Mouse (Mus musculus): ENCODE data around the gene Olfr1204. TPM values are rescaled to one million over a fixed set of nuclear protein-coding genes. Genes with fewer than 3 reads are reported as not detected.

Gene Olfr1204
- not detected in 2 replicates for polyA plus RNA-seq (2012; rRNA removed)

DNA sequence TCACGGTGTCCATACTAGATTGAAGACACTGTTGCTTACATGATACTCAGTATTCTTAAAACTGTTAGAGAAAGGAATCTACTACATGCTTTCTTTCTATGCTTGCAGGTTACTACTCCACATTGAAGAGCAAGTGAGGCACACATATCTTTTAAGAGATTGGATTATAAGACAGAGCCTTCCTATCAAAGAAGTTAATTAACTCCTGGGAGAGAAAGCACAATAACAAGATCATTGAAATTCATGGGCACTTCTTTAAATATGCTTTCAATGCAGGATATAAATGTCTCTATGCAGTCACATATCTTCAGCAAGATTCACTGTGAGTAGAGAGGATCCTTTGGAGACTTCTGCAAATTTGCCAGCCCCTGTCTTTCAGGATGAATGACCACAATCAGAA, at the start of gene Olfr1204:
TSS of gene Olfr1204 (plus strand) at position 301 of the 400 bp plus-strand sequence.
- no peaks in the 10 kb centered on the region for H3K27me3 ChIP-seq (ENCODE audit: control insufficient read depth, insufficient read depth, low read length)
- no peak within 1 kb of the TSS for H3K27ac ChIP-seq (ENCODE audit: insufficient read depth, low read depth, low read length)
- no peaks in the 10 kb centered on the region for H3K36me3 ChIP-seq (ENCODE audit: control insufficient read depth, insufficient read depth, low read length)
- no peaks in the 10 kb centered on the region for H3K4me1 ChIP-seq (ENCODE audit: control insufficient read depth, insufficient read depth, insufficient read length, low read length)
- 88% methylated on average over 1 of the region's 1 CpGs for WGBS
- TF ChIP-seq POLR2A (IDR thresholded peaks at IDR 0.05; ENCODE audit: low read depth, low read length) (no peak), CTCF (IDR thresholded peaks at IDR 0.05; ENCODE audit: extremely low read depth, insufficient read length, insufficient replicate concordance, low read depth, low read length) (no peak)
- no peak within 1 kb of the TSS for H3K4me3 ChIP-seq (ENCODE audit: low read depth, low read length)

GRCm38 (mm10) chr2:88814196-88814595, 34.9 kb upstream of the Olfr1204 start, which contains the start of gene Olfr1202:
Gene Olfr1202, plus strand, starts transcription at chr2:88814496.
- no peaks in the 10 kb centered on the region for H3K36me3 ChIP-seq (ENCODE audit: control insufficient read depth, insufficient read depth, low read length)
- TF ChIP-seq POLR2A (IDR thresholded peaks at IDR 0.05; ENCODE audit: low read depth, low read length) = no peak
- no peak for TF ChIP-seq CTCF (IDR thresholded peaks at IDR 0.05; ENCODE audit: extremely low read depth, insufficient read length, insufficient replicate concordance, low read depth, low read length)
- H3K4me3 ChIP-seq (ENCODE audit: low read depth, low read length) = no peak within 1 kb of the TSS
- H3K27ac ChIP-seq (ENCODE audit: insufficient read depth, low read depth, low read length) = no peak within 1 kb of the TSS
- WGBS = 75% methylated on average over 1 of the region's 1 CpGs
- H3K4me1 ChIP-seq (ENCODE audit: control insufficient read depth, insufficient read depth, insufficient read length, low read length) = no peaks in the 10 kb centered on the region
- no peaks in the 10 kb centered on the region for H3K27me3 ChIP-seq (ENCODE audit: control insufficient read depth, insufficient read depth, low read length)

GRCm38 (mm10) chr2:88829437-88829836, 19.7 kb upstream of the Olfr1204 start, which contains the start of gene Olfr1205:
Gene Olfr1205, plus strand, starts transcription at chr2:88829737.
- Histone ChIP-seq H3K36me3 (ENCODE audit: control insufficient read depth, insufficient read depth, low read length) (no peaks in the 10 kb centered on the region), H3K27ac (ENCODE audit: insufficient read depth, low read depth, low read length) (no peak within 1 kb of the TSS), H3K4me3 (ENCODE audit: low read depth, low read length) (no peak within 1 kb of the TSS), H3K27me3 (ENCODE audit: control insufficient read depth, insufficient read depth, low read length) (no peaks in the 10 kb centered on the region), H3K4me1 (ENCODE audit: control insufficient read depth, insufficient read depth, insufficient read length, low read length) (no peaks in the 10 kb centered on the region)
- no peak for TF ChIP-seq POLR2A (IDR thresholded peaks at IDR 0.05; ENCODE audit: low read depth, low read length)
- TF ChIP-seq CTCF (IDR thresholded peaks at IDR 0.05; ENCODE audit: extremely low read depth, insufficient read length, insufficient replicate concordance, low read depth, low read length) = no peak
- WGBS = 83% methylated on average over 2 of the region's 2 CpGs

DNA sequence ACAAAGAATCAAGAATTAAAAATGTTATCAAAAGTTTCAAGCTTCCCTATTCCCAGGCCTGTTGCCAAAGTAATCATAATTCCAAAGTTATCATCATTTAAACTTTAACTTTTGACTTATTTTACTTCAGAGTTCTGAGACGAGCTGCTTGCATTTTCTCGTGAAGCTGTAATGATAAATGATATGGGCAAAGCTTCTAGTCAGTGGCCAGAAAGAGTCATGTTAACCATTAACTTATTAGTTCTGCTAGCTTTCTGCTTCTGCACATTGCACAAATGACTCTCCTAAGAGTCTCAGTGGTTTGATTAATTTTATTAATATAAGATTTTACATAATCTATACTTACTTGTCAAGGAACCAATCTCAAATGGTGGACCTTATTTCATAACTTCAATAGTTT, 10.6 kb upstream of the Olfr1204 start:
- H3K36me3 ChIP-seq (ENCODE audit: control insufficient read depth, insufficient read depth, low read length) = no peaks in the 10 kb centered on the region
- no peak overlapping the region for H3K27ac ChIP-seq (ENCODE audit: insufficient read depth, low read depth, low read length)
- H3K4me1 ChIP-seq (ENCODE audit: control insufficient read depth, insufficient read depth, insufficient read length, low read length) = no peaks in the 10 kb centered on the region
- H3K27me3 ChIP-seq (ENCODE audit: control insufficient read depth, insufficient read depth, low read length) = no peaks in the 10 kb centered on the region
- no peak overlapping the region for H3K4me3 ChIP-seq (ENCODE audit: low read depth, low read length)
- TF ChIP-seq CTCF (IDR thresholded peaks at IDR 0.05; ENCODE audit: extremely low read depth, insufficient read length, insufficient replicate concordance, low read depth, low read length) (no peak), POLR2A (IDR thresholded peaks at IDR 0.05; ENCODE audit: low read depth, low read length) (no peak)
- 25% methylated on average over 2 of the region's 2 CpGs for WGBS

- no peaks in the 10 kb centered on the region for H3K36me3 ChIP-seq (ENCODE audit: control insufficient read depth, insufficient read depth, low read length)
- TF ChIP-seq CTCF (IDR thresholded peaks at IDR 0.05; ENCODE audit: extremely low read depth, insufficient read length, insufficient replicate concordance, low read depth, low read length) (no peak), POLR2A (IDR thresholded peaks at IDR 0.05; ENCODE audit: low read depth, low read length) (no peak)
- no peaks in the 10 kb centered on the region for H3K27me3 ChIP-seq (ENCODE audit: control insufficient read depth, insufficient read depth, low read length)
- H3K4me3 ChIP-seq (ENCODE audit: low read depth, low read length) = no peak within 1 kb of the TSS
- 78% methylated on average over 2 of the region's 2 CpGs for WGBS
- no peak within 1 kb of the TSS for H3K27ac ChIP-seq (ENCODE audit: insufficient read depth, low read depth, low read length)
- no peaks in the 10 kb centered on the region for H3K4me1 ChIP-seq (ENCODE audit: control insufficient read depth, insufficient read depth, insufficient read length, low read length)
Measured at GRCm38 (mm10) chr2:88862931-88863330, 13.8 kb downstream of the Olfr1204 start, which contains the start of gene Olfr1206. Gene Olfr1206, plus strand, starts transcription at chr2:88863231.

- Histone ChIP-seq H3K27me3 (ENCODE audit: control insufficient read depth, insufficient read depth, low read length) (no peaks in the 10 kb centered on the region), H3K4me1 (ENCODE audit: control insufficient read depth, insufficient read depth, insufficient read length, low read length) (no peaks in the 10 kb centered on the region), H3K4me3 (ENCODE audit: low read depth, low read length) (no peak within 1 kb of the TSS), H3K27ac (ENCODE audit: insufficient read depth, low read depth, low read length) (no peak within 1 kb of the TSS), H3K36me3 (ENCODE audit: control insufficient read depth, insufficient read depth, low read length) (no peaks in the 10 kb centered on the region)
- TF ChIP-seq CTCF (IDR thresholded peaks at IDR 0.05; ENCODE audit: extremely low read depth, insufficient read length, insufficient replicate concordance, low read depth, low read length) (no peak), POLR2A (IDR thresholded peaks at IDR 0.05; ENCODE audit: low read depth, low read length) (no peak)
Measured at GRCm38 (mm10) chr2:88902211-88902610, 53.1 kb downstream of the Olfr1204 start, which contains the start of gene Olfr1208. Gene Olfr1208, minus strand, starts transcription at chr2:88902311.

Other genes starting within 250 kb of the Olfr1204 start
- gene Olfr1191-ps1, start 208.8 kb upstream of the Olfr1204 start, polyA plus RNA-seq (2012; rRNA removed) = not detected in 2 replicates
- gene Olfr1192-ps1, start 200.8 kb upstream of the Olfr1204 start, polyA plus RNA-seq (2012; rRNA removed) = not detected in 2 replicates
- gene Olfr1193, start 173.7 kb upstream of the Olfr1204 start, polyA plus RNA-seq (2012; rRNA removed) = not detected in 2 replicates
- not detected in 2 replicates for gene Olfr1195, start 160.1 kb upstream of the Olfr1204 start, polyA plus RNA-seq (2012; rRNA removed)
- gene Olfr1196, start 144.7 kb upstream of the Olfr1204 start, polyA plus RNA-seq (2012; rRNA removed) = not detected in 2 replicates
- not detected in 2 replicates for gene Olfr1197, start 116.9 kb upstream of the Olfr1204 start, polyA plus RNA-seq (2012; rRNA removed)
- gene Olfr1198, start 97.9 kb upstream of the Olfr1204 start, polyA plus RNA-seq (2012; rRNA removed) = not detected in 2 replicates
- gene Olfr1199, start 88.8 kb upstream of the Olfr1204 start, polyA plus RNA-seq (2012; rRNA removed) = not detected in 2 replicates
- not detected in 2 replicates for gene Olfr1200, start 78.8 kb upstream of the Olfr1204 start, polyA plus RNA-seq (2012; rRNA removed)
- gene Olfr1201, start 56.3 kb upstream of the Olfr1204 start, polyA plus RNA-seq (2012; rRNA removed) = not detected in 2 replicates
- not detected in 2 replicates for gene Olfr1202, start 34.8 kb upstream of the Olfr1204 start, polyA plus RNA-seq (2012; rRNA removed)
- not detected in 2 replicates for gene Olfr1205, start 19.6 kb upstream of the Olfr1204 start, polyA plus RNA-seq (2012; rRNA removed)
- not detected in 2 replicates for gene Olfr1206, start 13.9 kb downstream of the Olfr1204 start, polyA plus RNA-seq (2012; rRNA removed)
- not detected in 2 replicates for gene Olfr1208, start 53.0 kb downstream of the Olfr1204 start, polyA plus RNA-seq (2012; rRNA removed)
- gene Olfr1209, start 65.9 kb downstream of the Olfr1204 start, polyA plus RNA-seq (2012; rRNA removed) = not detected in 2 replicates
- not detected in 2 replicates for gene Olfr1211, start 88.8 kb downstream of the Olfr1204 start, polyA plus RNA-seq (2012; rRNA removed)
- gene Olfr1212, start 104.7 kb downstream of the Olfr1204 start, polyA plus RNA-seq (2012; rRNA removed) = not detected in 2 replicates
- gene Gm13762, start 131.0 kb downstream of the Olfr1204 start, polyA plus RNA-seq (2012; rRNA removed) = not detected in 2 replicates
- not detected in 2 replicates for gene Olfr1214, start 143.4 kb downstream of the Olfr1204 start, polyA plus RNA-seq (2012; rRNA removed)
- gene Olfr1215, start 157.7 kb downstream of the Olfr1204 start, polyA plus RNA-seq (2012; rRNA removed) = not detected in 2 replicates
- not detected in 2 replicates for gene Olfr1216, start 169.0 kb downstream of the Olfr1204 start, polyA plus RNA-seq (2012; rRNA removed)
- not detected in 2 replicates for gene Olfr1217, start 182.8 kb downstream of the Olfr1204 start, polyA plus RNA-seq (2012; rRNA removed)
- not detected in 2 replicates for gene Olfr1218, start 211.9 kb downstream of the Olfr1204 start, polyA plus RNA-seq (2012; rRNA removed)
- gene Olfr1219, start 234.2 kb downstream of the Olfr1204 start, polyA plus RNA-seq (2012; rRNA removed) = not detected in 2 replicates

Data from small intestine, adult 2 months (tissue).